Mouse (Mus musculus) T-helper 2 cell (primary cell): ENCODE measurements around the gene Coro1b.
"Not testable (repeated sequence)": the region's sequence is repeated elsewhere in the genome, so short reads cannot be mapped to it uniquely, and the experiment has no call there.

Experiments used
- in situ Hi-C: fragments of 300-600 bp; cut with MboI, MseI; formaldehyde crosslinking; loops from one replicate; pipeline ENCODE4 v1.15.1; 2025; ENCODE audit warnings: high pct_unique_total_duplicates

The Coro1b gene

GRCm38 (mm10) chr19:4119716-4120487 is 28.5 kb upstream of the Coro1b start:
- in situ Hi-C loops, result no loop called here

GRCm38 (mm10) chr19:4120496-4120895 is 27.9 kb upstream of the Coro1b start:
- in situ Hi-C loops, result no loop called here

GRCm38 (mm10) chr19:4121097-4121805 is 27.2 kb upstream of the Coro1b start:
- in situ Hi-C loops, result no loop called here

- in situ Hi-C loops, result not testable (repeated sequence)
These were observed 26.5 kb upstream of the Coro1b start for GRCm38 (mm10) chr19:4121896-4122295.

GRCm38 (mm10) chr19:4122411-4123370 is 25.7 kb upstream of the Coro1b start:
- in situ Hi-C loops, result no loop called here

- in situ Hi-C loops, result no loop called here
These were observed 24.0 kb upstream of the Coro1b start for GRCm38 (mm10) chr19:4124432-4124831.

GRCm38 (mm10) chr19:4125268-4125667 is 23.2 kb upstream of the Coro1b start:
- in situ Hi-C loops, result not testable (repeated sequence)

- in situ Hi-C loops, result no loop called here
These were observed 22.4 kb upstream of the Coro1b start, which contains the start of gene Aip for GRCm38 (mm10) chr19:4125741-4126696. Gene Aip (minus strand): TSS chr19:4125858.

- in situ Hi-C loops, result no loop called here
These were observed 21.5 kb upstream of the Coro1b start for GRCm38 (mm10) chr19:4126759-4127495.

- in situ Hi-C loops, result no loop called here
These were observed 19.0 kb upstream of the Coro1b start for GRCm38 (mm10) chr19:4129462-4129861.

- in situ Hi-C loops, result no loop called here
These were observed 18.3 kb upstream of the Coro1b start for GRCm38 (mm10) chr19:4130106-4130505.

- in situ Hi-C loops, result no loop called here
These were observed 17.3 kb upstream of the Coro1b start for GRCm38 (mm10) chr19:4131075-4131474.

- in situ Hi-C loops, result no loop called here
These were observed 16.7 kb upstream of the Coro1b start for GRCm38 (mm10) chr19:4131768-4132167.

- in situ Hi-C loops, result no loop called here
These were observed 14.1 kb upstream of the Coro1b start for GRCm38 (mm10) chr19:4134354-4134753.

GRCm38 (mm10) chr19:4135229-4135962 is 13.0 kb upstream of the Coro1b start:
- in situ Hi-C loops, result loop anchor here (5.0 kb wide), 1 partner anchor 78 kb away; the partner anchor contains the start of gene Gstp3

- in situ Hi-C loops, result loop anchor here (5.0 kb wide), 1 partner anchor 79 kb away; the partner anchor contains the start of gene Gstp3
These were observed 12.5 kb upstream of the Coro1b start for GRCm38 (mm10) chr19:4135963-4136345.

- in situ Hi-C loops, result loop anchor here (5.0 kb wide), 1 partner anchor 79 kb away; the partner anchor contains the start of gene Gstp3
These were observed 12.0 kb upstream of the Coro1b start for GRCm38 (mm10) chr19:4136463-4136862.

- in situ Hi-C loops, result loop anchor here (5.0 kb wide), 1 partner anchor 81 kb away; the partner anchor contains the start of gene Gstp3
These were observed 10.5 kb upstream of the Coro1b start for GRCm38 (mm10) chr19:4137913-4138312.

GRCm38 (mm10) chr19:4139446-4139845 is 9.0 kb upstream of the Coro1b start, which contains the start of gene Gpr152:
Gene Gpr152 (plus strand): TSS chr19:4139787.
- in situ Hi-C loops, result loop anchor here (5.0 kb wide), 1 partner anchor 82 kb away; the partner anchor contains the start of gene Gstp3
